Mouse (Mus musculus) limb, embryonic 14.5 days (tissue): ENCODE measurements around the gene Dnah2. TPM values are rescaled to one million over a fixed set of nuclear protein-coding genes. Genes with fewer than 3 reads are reported as not detected.

Source experiments
- ATAC-seq: fragments of 200-750 bp; cut with Nextera tagmentation; 2 replicates; pipeline ENCODE4 v1.8.0; 2017; ENCODE audit warnings: low read depth, moderate number of reproducible peaks, moderate TSS enrichment; ENCODE audit not compliant: low FRiP score
- DNase-seq: peaks from one replicate; pipeline ENCODE4 v3.0.0-alpha.2; 2015; ENCODE audit warnings: low spot score
- H3K27ac ChIP-seq: fragments of 300-500 bp; sonication (generic); replicated peaks from 2 replicates; pipeline ENCODE4 v1.5.1; 2014; ENCODE audit warnings: low read depth, mild to moderate bottlenecking, low read length, moderate library complexity, mixed read lengths
- H3K27me3 ChIP-seq: fragments of 300-500 bp; sonication (generic); 2 replicates; pipeline ENCODE4 v1.6.1; 2014; ENCODE audit warnings: low read length, mixed read lengths; ENCODE audit not compliant: control insufficient read depth, insufficient read depth
- H3K36me3 ChIP-seq: fragments of 300-500 bp; sonication (generic); 2 replicates; pipeline ENCODE4 v1.6.1; 2014; ENCODE audit warnings: mild to moderate bottlenecking, low read length, moderate library complexity, mixed read lengths; ENCODE audit not compliant: control insufficient read depth, insufficient read depth
- H3K4me1 ChIP-seq: fragments of 300-500 bp; sonication (generic); 2 replicates; pipeline ENCODE4 v1.6.1; 2014; ENCODE audit warnings: antibody characterized with exemption, low read length, mixed read lengths; ENCODE audit not compliant: control insufficient read depth, insufficient read depth
- H3K4me2 ChIP-seq: fragments of 300-500 bp; sonication (generic); replicated peaks from 2 replicates; pipeline ENCODE4 v1.6.1; 2014; ENCODE audit warnings: low read depth, mild to moderate bottlenecking, low read length, moderate library complexity; ENCODE audit not compliant: severe bottlenecking
- H3K4me3 ChIP-seq: fragments of 300-500 bp; sonication (generic); replicated peaks from 2 replicates; pipeline ENCODE4 v1.5.1; 2014; ENCODE audit warnings: low read length
- H3K9ac ChIP-seq: fragments of 300-500 bp; sonication (generic); 2 replicates; pipeline ENCODE4 v1.6.1; 2014; ENCODE audit warnings: mild to moderate bottlenecking, low read depth, low read length, moderate library complexity; ENCODE audit not compliant: severe bottlenecking
- H3K9me3 ChIP-seq: fragments of 300-500 bp; sonication (generic); 2 replicates; pipeline ENCODE4 v1.6.1; 2016; ENCODE audit warnings: low read length; ENCODE audit not compliant: control insufficient read depth
- POLR2A ChIP-seq: fragments of 200-500 bp; IDR thresholded peaks from 2 replicates; pipeline ENCODE4 v1.8.0; 2012; ENCODE audit warnings: inconsistent platforms, mild to moderate bottlenecking, moderate library complexity, borderline replicate concordance; ENCODE audit not compliant: insufficient read depth, insufficient read length; ENCODE audit errors: extremely low read depth
- WGBS: fragments of 180-500 bp; shearing (Covaris S2); extraction: QIAGEN DNeasy Blood & Tissue Kit; methylation state at CpG from one replicate; pipeline ENCODE4 v1.1.7; 2014; 5-methylcytosine and 5-hydroxymethylcytosine counted together
- polyA plus RNA-seq, 2 experiments: library from polyadenylated mRNA; depleted of rRNA in 1 of 2; stranded (reverse) in 1 of 2; unstranded in 1 of 2; fragments of >200 nt; fragmentation: Nextera tagmentation in 1 of 2; extraction: Ambion mirVana in 1 of 2; gene quantifications; 2 replicates each; pipeline versions ENCODE4 v1.2.1 to v1.2.3; 2012 to 2014

The Dnah2 gene
- polyA plus RNA-seq, 2 experiments = 4.2 to 4.7 TPM

- no peak for DNase-seq
- H3K36me3 ChIP-seq = peaks cover 28% of the 10 kb centered on the region
- H3K27ac ChIP-seq = no peak overlapping the region
- ATAC-seq = no peak
- H3K4me3 ChIP-seq = peak overlapping the region; percentile 76
- H3K9ac ChIP-seq = 0 out of 2 replicates have a peak overlapping the region, but pooled peaks have one; percentile 28
- H3K4me1 ChIP-seq = peaks cover 46% of the 10 kb centered on the region
- 53% methylated on average over 7 of the region's 7 CpGs for WGBS
- H3K4me2 ChIP-seq = peak overlapping the region; percentile 81
- no peak for TF ChIP-seq POLR2A
- no peaks in the 10 kb centered on the region for H3K27me3 ChIP-seq
- H3K9me3 ChIP-seq = no peaks in the 10 kb centered on the region
Measured at GRCm38 (mm10) chr11:69412548-69412947, 136.4 kb downstream of the Dnah2 start.

DNA sequence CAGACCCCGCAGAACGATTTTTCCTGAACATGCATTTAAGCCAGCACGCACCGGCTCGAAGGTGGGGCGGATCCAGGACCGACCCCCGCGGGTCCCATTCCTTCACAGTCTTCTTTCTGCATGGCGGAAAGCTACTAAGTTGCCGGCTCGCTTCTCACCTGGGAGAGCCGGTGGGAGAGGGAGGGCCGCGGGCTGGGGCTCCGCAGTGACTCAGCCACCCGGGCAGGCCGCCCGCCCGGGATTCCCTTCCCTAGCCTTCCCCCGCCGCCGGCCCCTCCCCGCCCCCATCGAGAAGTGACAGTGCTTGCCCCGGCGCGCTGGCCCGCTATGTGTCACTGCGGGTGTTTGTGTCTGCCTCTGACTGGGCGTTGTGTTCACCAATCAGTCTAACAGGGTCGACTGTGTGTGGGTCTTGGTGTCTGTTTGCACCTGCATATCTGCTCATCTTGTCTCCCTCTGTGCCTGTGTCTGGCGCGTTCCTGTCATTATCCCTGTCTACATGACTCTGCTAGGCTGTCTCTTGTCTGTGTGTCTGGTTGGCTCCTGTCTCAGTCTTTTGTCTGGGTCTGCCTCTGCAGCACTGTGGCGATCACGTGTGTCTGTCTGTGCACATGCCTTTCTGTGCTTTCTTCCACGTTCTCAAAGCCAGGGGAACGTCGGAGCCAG is 137.2 kb downstream of the Dnah2 start:
- H3K9ac ChIP-seq = peak overlapping the region; percentile 81
- H3K4me2 ChIP-seq = peak overlapping the region; percentile 81
- ATAC-seq (no peak), DNase-seq (peak; percentile 59)
- H3K9me3 ChIP-seq = no peaks in the 10 kb centered on the region
- peaks cover 40% of the 10 kb centered on the region for H3K4me1 ChIP-seq
- H3K4me3 ChIP-seq = peak overlapping the region; percentile 76
- peak overlapping the region; percentile 92 for H3K27ac ChIP-seq
- WGBS = under 1% methylated on average over 34 of the region's 39 CpGs
- no peak for TF ChIP-seq POLR2A
- no peaks in the 10 kb centered on the region for H3K27me3 ChIP-seq
- H3K36me3 ChIP-seq = peaks cover 37% of the 10 kb centered on the region

GRCm38 (mm10) chr11:69411073-69411535 is 137.8 kb downstream of the Dnah2 start:
- peak; percentile 98 for DNase-seq
- H3K4me1 ChIP-seq = peaks cover 38% of the 10 kb centered on the region
- TF ChIP-seq POLR2A = no peak

GRCm38 (mm10) chr11:69410310-69411072 is 138.4 kb downstream of the Dnah2 start:
- no peak for TF ChIP-seq POLR2A
- Histone ChIP-seq H3K36me3 (peaks cover 49% of the 10 kb centered on the region), H3K27me3 (no peaks in the 10 kb centered on the region), H3K4me3 (peak overlapping the region; percentile 76), H3K4me2 (peak overlapping the region; percentile 81), H3K27ac (peak overlapping the region; percentile 92), H3K4me1 (peaks cover 38% of the 10 kb centered on the region), H3K9ac (peak overlapping the region; percentile 81), H3K9me3 (no peaks in the 10 kb centered on the region)
- DNase-seq (no peak), ATAC-seq (peak; percentile 5)
- WGBS = 3% methylated on average over 40 of the region's 41 CpGs

More at GRCm38 (mm10) chr11:69411073-69411535, 137.8 kb downstream of the Dnah2 start:
- H3K9ac ChIP-seq = peak overlapping the region; percentile 81
- peaks cover 43% of the 10 kb centered on the region for H3K36me3 ChIP-seq
- peak overlapping the region; percentile 81 for H3K4me2 ChIP-seq
- no peaks in the 10 kb centered on the region for H3K27me3 ChIP-seq
- H3K9me3 ChIP-seq = no peaks in the 10 kb centered on the region
- ATAC-seq = peak; percentile 58
- H3K27ac ChIP-seq = peak overlapping the region; percentile 92
- under 1% methylated on average over 26 of the region's 26 CpGs for WGBS
- H3K4me3 ChIP-seq = peak overlapping the region; percentile 76

- TF ChIP-seq POLR2A = no peak
- peaks cover 38% of the 10 kb centered on the region for H3K4me1 ChIP-seq
- peak overlapping the region; percentile 81 for H3K9ac ChIP-seq
- WGBS = 2% methylated on average over 18 of the region's 18 CpGs
- peaks cover 54% of the 10 kb centered on the region for H3K36me3 ChIP-seq
- ATAC-seq = no peak
- peak overlapping the region; percentile 92 for H3K27ac ChIP-seq
- H3K27me3 ChIP-seq = no peaks in the 10 kb centered on the region
- H3K9me3 ChIP-seq = no peaks in the 10 kb centered on the region
- H3K4me2 ChIP-seq = peak overlapping the region; percentile 81
- peak overlapping the region; percentile 76 for H3K4me3 ChIP-seq
- DNase-seq = no peak
Measured at GRCm38 (mm10) chr11:69410045-69410309, 138.9 kb downstream of the Dnah2 start.
